Mouse (Mus musculus) kidney, postnatal 14 days (tissue): ENCODE measurements around the gene Slc39a11.
A peak's percentile ranks its signal among the peaks of the same experiment; 100 is the strongest.

Experiments
- DNase-seq: peaks from one replicate; pipeline ENCODE4 v3.0.0; 2022; ENCODE audit warnings: mixed read lengths

Gene Slc39a11

GRCm38 (mm10) chr11:113214741-113215140 lies 435.1 kb downstream of the Slc39a11 start:
- DNase-seq, result no peak

- no peak for DNase-seq
These were observed 437.4 kb downstream of the Slc39a11 start for GRCm38 (mm10) chr11:113212390-113213025.

GRCm38 (mm10) chr11:113209220-113209878 lies 440.5 kb downstream of the Slc39a11 start:
- no peak for DNase-seq

GRCm38 (mm10) chr11:113208521-113209072 lies 441.3 kb downstream of the Slc39a11 start:
- DNase-seq, result no peak

DNA sequence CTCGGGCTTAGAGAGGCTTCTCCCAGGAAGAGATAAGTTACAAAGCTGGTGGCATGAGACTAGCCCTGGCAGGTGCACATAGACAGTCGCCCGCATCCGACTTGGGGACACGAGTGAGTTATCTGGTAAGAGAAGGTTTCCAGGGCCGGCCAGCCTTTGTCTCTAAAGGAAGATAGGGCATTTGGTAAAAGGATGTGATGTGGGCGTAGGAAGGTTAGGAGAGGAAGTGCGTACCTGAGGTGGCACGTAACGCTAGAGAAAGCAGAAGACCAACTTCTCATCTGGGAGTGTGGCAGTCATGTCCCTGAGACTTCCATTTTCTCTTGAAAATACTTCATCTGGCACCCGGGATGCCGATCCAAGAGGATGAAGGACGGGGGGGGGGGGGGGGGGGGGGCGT lies 441.9 kb downstream of the Slc39a11 start:
- DNase-seq, result no peak

- no peak for DNase-seq
These were observed 443.8 kb downstream of the Slc39a11 start for GRCm38 (mm10) chr11:113206099-113206498.

- DNase-seq, result no peak
These were observed 446.9 kb downstream of the Slc39a11 start for GRCm38 (mm10) chr11:113203008-113203407.

- DNase-seq, result peak; percentile 88
These were observed 448.3 kb downstream of the Slc39a11 start for GRCm38 (mm10) chr11:113201470-113201997.

GRCm38 (mm10) chr11:113200901-113201300 lies 449.0 kb downstream of the Slc39a11 start:
- DNase-seq, result no peak

DNA sequence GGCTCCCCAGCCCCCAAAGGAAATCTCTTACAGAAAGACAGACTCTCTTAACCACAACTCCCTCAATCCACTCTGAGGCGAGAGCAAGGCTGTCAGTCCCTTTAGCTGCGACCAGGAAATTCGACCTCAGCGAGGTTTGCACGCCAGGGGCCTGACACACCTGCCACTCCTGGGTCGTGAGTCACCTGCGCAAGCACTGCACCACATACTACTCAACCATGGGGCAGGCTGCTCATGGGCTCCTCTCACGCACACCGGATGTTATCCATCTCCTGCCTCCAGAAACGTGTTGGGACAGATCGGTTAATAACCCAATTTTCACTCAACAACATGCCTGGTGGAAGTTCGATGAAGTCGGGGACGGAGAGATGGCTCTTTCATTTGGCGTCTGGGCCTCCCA lies 451.3 kb downstream of the Slc39a11 start:
- no peak for DNase-seq

DNA sequence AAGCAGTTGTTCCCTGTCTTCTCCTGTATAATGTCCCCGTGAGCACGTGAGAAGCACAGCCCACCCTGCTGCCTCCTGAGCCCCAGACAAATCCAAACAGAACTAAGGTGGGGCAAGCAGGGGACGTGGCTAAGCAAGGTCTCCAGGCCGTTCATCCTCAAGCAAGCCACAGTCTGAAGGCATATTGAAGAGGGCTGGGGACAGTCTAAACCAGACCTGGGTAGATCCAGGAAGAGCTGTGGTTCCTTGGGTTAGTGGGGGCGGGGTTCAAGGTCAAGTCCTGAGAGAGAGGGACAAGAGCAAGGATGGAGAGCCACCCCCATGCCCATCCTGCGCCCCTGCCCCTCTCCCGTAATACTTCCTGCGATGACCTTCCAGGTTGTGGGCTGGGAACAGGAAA lies 452.3 kb downstream of the Slc39a11 start:
- no peak for DNase-seq

- DNase-seq, result no peak
These were observed 453.5 kb downstream of the Slc39a11 start for GRCm38 (mm10) chr11:113196234-113197007.
